Mouse (Mus musculus): ENCODE measurements around the gene Myo15b. TPM values are rescaled to one million over a fixed set of nuclear protein-coding genes. Genes with fewer than 3 reads are reported as not detected.

Myo15b gene
- polyA plus RNA-seq, 1 experiment from 2014 or later: 1.7 TPM

GRCm38 (mm10) chr11:115902177-115902576 is 44.0 kb downstream of the Myo15b start:
- no peaks in the 10 kb centered on the region for H3K27me3 ChIP-seq (ENCODE audit: control insufficient read depth, insufficient read depth, low read length)
- peak overlapping the region; percentile 57 for H3K4me3 ChIP-seq (ENCODE audit: low read length)
- peak; percentile 46 for ATAC-seq (replicated peaks; ENCODE audit: extremely low read depth, insufficient read depth, low FRiP score)
- peak overlapping the region; percentile 75 for H3K9ac ChIP-seq (ENCODE audit: low read length)
- 32% methylated on average over 5 of the region's 5 CpGs for WGBS
- H3K9me3 ChIP-seq (replicated peaks; ENCODE audit: control insufficient read depth, low read length): no peaks in the 10 kb centered on the region
- H3K4me1 ChIP-seq (ENCODE audit: control insufficient read depth, insufficient read depth, low read length): peaks cover 59% of the 10 kb centered on the region
- H3K4me2 ChIP-seq (ENCODE audit: low read depth, low read length): peak overlapping the region; percentile 67
- peak overlapping the region; percentile 98 for H3K27ac ChIP-seq (ENCODE audit: low read length)
- peaks cover 7% of the 10 kb centered on the region; the same call in 1 of the 2 replicates for H3K36me3 ChIP-seq (ENCODE audit: control insufficient read depth, insufficient read depth)

DNA sequence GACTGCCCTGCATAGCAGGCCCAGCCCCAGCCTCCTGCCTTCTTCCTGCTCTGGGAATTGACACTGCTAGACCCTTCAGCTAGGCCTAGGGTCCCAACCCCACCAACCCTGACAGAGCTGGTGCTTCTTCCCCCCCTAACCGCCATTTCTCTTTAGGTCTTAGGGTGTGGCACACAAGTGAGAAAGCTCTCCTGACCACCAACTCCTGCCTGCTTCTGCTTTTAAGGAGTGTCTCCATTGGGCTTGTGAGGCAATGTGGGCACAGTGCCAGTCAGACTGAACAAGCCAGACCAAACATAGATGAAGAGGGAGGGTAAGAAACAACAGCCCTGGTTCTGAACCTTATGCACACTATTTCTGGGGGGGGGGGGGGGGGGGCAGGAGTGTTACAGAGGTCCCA is 44.6 kb downstream of the Myo15b start:
- H3K27ac ChIP-seq (ENCODE audit: low read length): peak overlapping the region; percentile 98
- peak overlapping the region; percentile 75 for H3K9ac ChIP-seq (ENCODE audit: low read length)
- 28% methylated on average over 1 of the region's 1 CpGs for WGBS
- peaks cover 59% of the 10 kb centered on the region for H3K4me1 ChIP-seq (ENCODE audit: control insufficient read depth, insufficient read depth, low read length)
- H3K36me3 ChIP-seq (ENCODE audit: control insufficient read depth, insufficient read depth): peaks cover 11% of the 10 kb centered on the region; the same call in 1 of the 2 replicates
- no peaks in the 10 kb centered on the region for H3K9me3 ChIP-seq (replicated peaks; ENCODE audit: control insufficient read depth, low read length)
- H3K4me3 ChIP-seq (ENCODE audit: low read length): peak overlapping the region; percentile 57
- ATAC-seq (replicated peaks; ENCODE audit: extremely low read depth, insufficient read depth, low FRiP score): no peak
- peak overlapping the region; percentile 67 for H3K4me2 ChIP-seq (ENCODE audit: low read depth, low read length)
- H3K27me3 ChIP-seq (ENCODE audit: control insufficient read depth, insufficient read depth, low read length): no peaks in the 10 kb centered on the region

DNA sequence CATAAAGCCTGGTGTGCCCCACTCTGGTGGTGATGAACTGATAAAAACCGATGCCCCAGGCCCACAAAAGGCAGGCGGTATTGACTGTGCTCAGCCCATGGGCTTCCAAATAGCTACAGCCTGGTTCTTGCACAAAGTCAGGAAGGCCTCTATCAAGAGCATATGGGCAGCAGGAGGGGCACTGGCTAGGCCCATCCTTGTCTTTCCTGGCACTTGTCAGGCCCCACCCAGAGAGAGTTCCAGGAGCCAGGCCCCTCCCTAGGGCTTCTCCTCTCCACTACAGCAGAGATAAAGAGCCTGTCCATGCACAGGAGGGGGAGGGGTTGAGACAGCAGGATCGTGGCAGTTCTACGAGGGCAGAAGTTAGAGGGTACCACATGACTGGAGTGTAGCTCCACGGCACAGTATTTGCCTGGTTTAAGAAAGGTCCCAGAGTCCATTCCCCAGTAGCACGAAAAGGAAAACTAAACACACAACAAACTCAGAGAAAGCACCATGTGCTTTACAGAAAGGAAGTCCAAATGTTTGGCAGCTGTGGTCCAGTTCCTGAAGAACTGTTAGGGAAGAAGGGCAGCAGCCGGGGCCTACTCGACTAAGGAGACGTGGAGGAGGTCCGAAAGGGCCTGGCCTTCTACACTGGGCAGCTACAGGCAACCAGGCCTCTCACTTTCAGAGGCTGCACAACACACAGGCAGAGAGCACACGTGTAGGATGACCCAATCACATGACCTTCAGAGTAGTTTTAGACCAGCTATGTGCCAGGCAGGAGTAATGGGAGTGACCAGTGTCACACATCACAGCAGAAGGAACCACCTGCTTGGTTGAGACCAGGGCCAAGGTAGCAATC is 45.4 kb downstream of the Myo15b start:
- no peaks in the 10 kb centered on the region for H3K9me3 ChIP-seq (replicated peaks; ENCODE audit: control insufficient read depth, low read length)
- H3K27ac ChIP-seq (ENCODE audit: low read length): peak overlapping the region; percentile 98
- no peak overlapping the region; the same call in 1 of the 2 replicates for H3K4me3 ChIP-seq (ENCODE audit: low read length)
- H3K9ac ChIP-seq (ENCODE audit: low read length): peak overlapping the region; percentile 75
- peaks cover 55% of the 10 kb centered on the region for H3K4me1 ChIP-seq (ENCODE audit: control insufficient read depth, insufficient read depth, low read length)
- H3K36me3 ChIP-seq (ENCODE audit: control insufficient read depth, insufficient read depth): peaks cover 18% of the 10 kb centered on the region
- H3K27me3 ChIP-seq (ENCODE audit: control insufficient read depth, insufficient read depth, low read length): no peaks in the 10 kb centered on the region
- peak; percentile 76 for ATAC-seq (replicated peaks; ENCODE audit: extremely low read depth, insufficient read depth, low FRiP score)
- H3K4me2 ChIP-seq (ENCODE audit: low read depth, low read length): peak overlapping the region; percentile 67
- 24% methylated on average over 11 of the region's 11 CpGs for WGBS

GRCm38 (mm10) chr11:115904231-115904955 is 46.2 kb downstream of the Myo15b start:
- no peak overlapping the region for H3K4me3 ChIP-seq (ENCODE audit: low read length)
- peak overlapping the region; percentile 75 for H3K9ac ChIP-seq (ENCODE audit: low read length)
- peak overlapping the region; percentile 13; the same call in 1 of the 2 replicates for H3K4me2 ChIP-seq (ENCODE audit: low read depth, low read length)
- H3K27me3 ChIP-seq (ENCODE audit: control insufficient read depth, insufficient read depth, low read length): no peaks in the 10 kb centered on the region
- no peak for ATAC-seq (replicated peaks; ENCODE audit: extremely low read depth, insufficient read depth, low FRiP score)
- H3K4me1 ChIP-seq (ENCODE audit: control insufficient read depth, insufficient read depth, low read length): peaks cover 48% of the 10 kb centered on the region
- WGBS: 63% methylated on average over 8 of the region's 8 CpGs
- no peaks in the 10 kb centered on the region for H3K9me3 ChIP-seq (replicated peaks; ENCODE audit: control insufficient read depth, low read length)
- H3K36me3 ChIP-seq (ENCODE audit: control insufficient read depth, insufficient read depth): peaks cover 18% of the 10 kb centered on the region
- H3K27ac ChIP-seq (ENCODE audit: low read length): peak overlapping the region; percentile 98

DNA sequence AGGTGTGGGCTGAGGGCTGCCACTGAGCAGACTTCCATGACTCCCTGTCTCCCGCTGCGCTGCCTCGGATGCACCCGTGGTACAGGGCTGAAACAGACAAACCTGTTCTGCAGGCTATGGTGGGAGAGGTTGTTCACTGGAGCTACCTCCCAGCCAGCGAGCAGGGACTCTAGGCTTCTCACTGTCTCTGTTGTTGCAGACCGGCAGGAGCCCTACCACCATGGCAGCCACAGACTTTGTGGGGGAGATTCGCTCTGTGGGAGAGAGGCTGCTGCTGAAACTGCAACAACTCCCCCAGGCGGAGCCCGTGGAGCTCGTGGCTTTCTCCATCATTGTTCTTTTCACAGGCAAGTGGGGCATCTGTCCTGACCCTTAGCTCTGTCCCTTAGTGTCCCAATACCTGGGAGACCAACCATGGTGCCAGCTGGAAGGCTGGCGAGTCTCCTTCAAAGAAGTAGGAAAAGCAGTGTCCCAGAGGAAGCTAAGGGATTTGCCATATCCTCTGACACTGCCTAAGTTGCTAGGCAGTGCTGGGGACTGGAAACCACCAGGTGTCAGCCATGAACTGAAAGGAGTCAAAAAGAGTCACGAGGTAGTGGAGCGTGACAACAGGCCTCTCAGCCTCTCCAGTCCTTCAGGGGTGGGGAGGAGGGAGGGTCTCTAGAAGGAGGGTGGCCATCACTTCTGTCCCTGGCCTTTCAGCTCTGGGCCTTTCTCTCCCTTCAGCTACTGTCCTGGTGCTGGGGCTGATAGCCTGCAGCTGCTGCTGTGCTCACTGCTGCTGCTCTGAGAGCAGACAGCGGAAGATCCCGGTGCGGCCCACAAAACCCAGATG is 47.0 kb downstream of the Myo15b start:
- Histone ChIP-seq H3K9me3 (replicated peaks; ENCODE audit: control insufficient read depth, low read length) (no peaks in the 10 kb centered on the region), H3K4me2 (ENCODE audit: low read depth, low read length) (no peak overlapping the region), H3K27ac (ENCODE audit: low read length) (peak overlapping the region; percentile 98), H3K4me1 (ENCODE audit: control insufficient read depth, insufficient read depth, low read length) (peaks cover 43% of the 10 kb centered on the region), H3K36me3 (ENCODE audit: control insufficient read depth, insufficient read depth) (peaks cover 18% of the 10 kb centered on the region), H3K27me3 (ENCODE audit: control insufficient read depth, insufficient read depth, low read length) (no peaks in the 10 kb centered on the region), H3K4me3 (ENCODE audit: low read length) (no peak overlapping the region), H3K9ac (ENCODE audit: low read length) (peak overlapping the region; percentile 75)
- ATAC-seq (replicated peaks; ENCODE audit: extremely low read depth, insufficient read depth, low FRiP score): no peak
- WGBS: 49% methylated on average over 16 of the region's 16 CpGs

GRCm38 (mm10) chr11:115906116-115906515 is 47.9 kb downstream of the Myo15b start:
- Histone ChIP-seq H3K27me3 (ENCODE audit: control insufficient read depth, insufficient read depth, low read length) (no peaks in the 10 kb centered on the region), H3K9me3 (replicated peaks; ENCODE audit: control insufficient read depth, low read length) (no peaks in the 10 kb centered on the region), H3K4me3 (ENCODE audit: low read length) (no peak overlapping the region), H3K27ac (ENCODE audit: low read length) (no peak overlapping the region), H3K9ac (ENCODE audit: low read length) (no peak overlapping the region), H3K4me1 (ENCODE audit: control insufficient read depth, insufficient read depth, low read length) (peaks cover 43% of the 10 kb centered on the region), H3K4me2 (ENCODE audit: low read depth, low read length) (no peak overlapping the region), H3K36me3 (ENCODE audit: control insufficient read depth, insufficient read depth) (peaks cover 18% of the 10 kb centered on the region)
- 78% methylated on average over 3 of the region's 3 CpGs for WGBS
- ATAC-seq (replicated peaks; ENCODE audit: extremely low read depth, insufficient read depth, low FRiP score): no peak

GRCm38 (mm10) chr11:115906521-115906920 is 48.3 kb downstream of the Myo15b start:
- Histone ChIP-seq H3K27me3 (ENCODE audit: control insufficient read depth, insufficient read depth, low read length) (no peaks in the 10 kb centered on the region), H3K36me3 (ENCODE audit: control insufficient read depth, insufficient read depth) (peaks cover 18% of the 10 kb centered on the region), H3K9me3 (replicated peaks; ENCODE audit: control insufficient read depth, low read length) (no peaks in the 10 kb centered on the region), H3K9ac (ENCODE audit: low read length) (no peak overlapping the region), H3K4me2 (ENCODE audit: low read depth, low read length) (no peak overlapping the region), H3K4me1 (ENCODE audit: control insufficient read depth, insufficient read depth, low read length) (peaks cover 43% of the 10 kb centered on the region), H3K4me3 (ENCODE audit: low read length) (no peak overlapping the region), H3K27ac (ENCODE audit: low read length) (no peak overlapping the region)
- no peak for ATAC-seq (replicated peaks; ENCODE audit: extremely low read depth, insufficient read depth, low FRiP score)
- WGBS: 91% methylated on average over 5 of the region's 5 CpGs

DNA sequence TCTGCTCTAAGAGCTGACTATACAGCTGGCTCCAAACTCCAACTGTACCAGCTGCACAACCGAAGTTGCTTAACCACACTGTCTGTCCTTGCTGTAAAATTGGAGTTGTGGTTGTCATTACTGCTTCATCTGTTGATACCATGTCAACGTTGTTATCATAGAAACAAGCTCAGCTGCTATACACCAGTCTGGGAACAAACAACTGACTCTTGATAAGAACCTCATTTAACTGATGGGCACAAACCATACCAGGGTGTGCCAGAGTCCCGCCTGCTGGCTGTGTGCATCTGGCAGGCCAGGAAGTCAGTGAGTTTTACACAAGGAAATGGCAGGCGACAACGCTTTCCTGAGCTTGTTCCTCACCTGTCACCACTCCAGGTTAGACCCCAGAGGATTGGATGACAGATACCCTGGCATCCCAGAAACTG is 52.9 kb downstream of the Myo15b start:
- Histone ChIP-seq H3K27me3 (ENCODE audit: control insufficient read depth, insufficient read depth, low read length) (no peaks in the 10 kb centered on the region), H3K4me2 (ENCODE audit: low read depth, low read length) (no peak overlapping the region), H3K9me3 (replicated peaks; ENCODE audit: control insufficient read depth, low read length) (no peaks in the 10 kb centered on the region), H3K4me3 (ENCODE audit: low read length) (no peak overlapping the region), H3K9ac (ENCODE audit: low read length) (0 out of 2 replicates have a peak overlapping the region, but pooled peaks have one; percentile 21), H3K4me1 (ENCODE audit: control insufficient read depth, insufficient read depth, low read length) (peaks cover 12% of the 10 kb centered on the region), H3K36me3 (ENCODE audit: control insufficient read depth, insufficient read depth) (peaks cover 25% of the 10 kb centered on the region), H3K27ac (ENCODE audit: low read length) (peak overlapping the region; percentile 75)
- WGBS: 54% methylated on average over 5 of the region's 5 CpGs
- ATAC-seq (replicated peaks; ENCODE audit: extremely low read depth, insufficient read depth, low FRiP score): peak; percentile 49; the same call in 1 of the 2 replicates

Measured in heart, embryonic 16.5 days (tissue).